Mouse (Mus musculus): ENCODE data around the gene Saa1. TPM values are rescaled to one million over a fixed set of nuclear protein-coding genes. Genes with fewer than 3 reads are reported as not detected.

Gene Saa1
- polyA plus RNA-seq, 1 experiment from 2014 or later: 0.25 TPM

- H3K36me3 ChIP-seq (ENCODE audit: control insufficient read depth, insufficient read depth): no peaks in the 10 kb centered on the region
- 68% methylated on average over 3 of the region's 3 CpGs for WGBS
- H3K9me3 ChIP-seq (replicated peaks; ENCODE audit: control insufficient read depth, low read length): no peaks in the 10 kb centered on the region
- no peak overlapping the region for H3K4me3 ChIP-seq (ENCODE audit: low read length)
- 0 out of 2 replicates have a peak, but pooled peaks cover 3% of the 10 kb centered on the region for H3K27me3 ChIP-seq (ENCODE audit: control insufficient read depth, insufficient read depth, low read length)
- no peak overlapping the region for H3K4me2 ChIP-seq (ENCODE audit: low read depth, low read length)
- H3K9ac ChIP-seq (ENCODE audit: low read length): no peak overlapping the region
- ATAC-seq (replicated peaks; ENCODE audit: extremely low read depth, insufficient read depth, low FRiP score): no peak
- no peak overlapping the region for H3K27ac ChIP-seq (ENCODE audit: low read length)
- no peaks in the 10 kb centered on the region for H3K4me1 ChIP-seq (ENCODE audit: control insufficient read depth, insufficient read depth, low read length)
These were observed 18.9 kb downstream of the Saa1 start for GRCm38 (mm10) chr7:46723849-46724248.

GRCm38 (mm10) chr7:46723354-46723753, 19.4 kb downstream of the Saa1 start:
- H3K4me3 ChIP-seq (ENCODE audit: low read length): no peak overlapping the region
- H3K27ac ChIP-seq (ENCODE audit: low read length): no peak overlapping the region
- 0 out of 2 replicates have a peak, but pooled peaks cover 3% of the 10 kb centered on the region for H3K27me3 ChIP-seq (ENCODE audit: control insufficient read depth, insufficient read depth, low read length)
- no peak overlapping the region for H3K9ac ChIP-seq (ENCODE audit: low read length)
- no peaks in the 10 kb centered on the region for H3K9me3 ChIP-seq (replicated peaks; ENCODE audit: control insufficient read depth, low read length)
- H3K4me2 ChIP-seq (ENCODE audit: low read depth, low read length): no peak overlapping the region
- WGBS: 88% methylated on average over 6 of the region's 6 CpGs
- H3K36me3 ChIP-seq (ENCODE audit: control insufficient read depth, insufficient read depth): no peaks in the 10 kb centered on the region
- ATAC-seq (replicated peaks; ENCODE audit: extremely low read depth, insufficient read depth, low FRiP score): no peak
- no peaks in the 10 kb centered on the region for H3K4me1 ChIP-seq (ENCODE audit: control insufficient read depth, insufficient read depth, low read length)

GRCm38 (mm10) chr7:46720460-46720859, 22.3 kb downstream of the Saa1 start:
- ATAC-seq (replicated peaks; ENCODE audit: extremely low read depth, insufficient read depth, low FRiP score): no peak
- Histone ChIP-seq H3K27ac (ENCODE audit: low read length) (no peak overlapping the region), H3K4me3 (ENCODE audit: low read length) (no peak overlapping the region), H3K4me1 (ENCODE audit: control insufficient read depth, insufficient read depth, low read length) (no peaks in the 10 kb centered on the region), H3K27me3 (ENCODE audit: control insufficient read depth, insufficient read depth, low read length) (peaks cover 3% of the 10 kb centered on the region; the same call in 1 of the 2 replicates), H3K9ac (ENCODE audit: low read length) (no peak overlapping the region), H3K36me3 (ENCODE audit: control insufficient read depth, insufficient read depth) (no peaks in the 10 kb centered on the region), H3K9me3 (replicated peaks; ENCODE audit: control insufficient read depth, low read length) (no peaks in the 10 kb centered on the region), H3K4me2 (ENCODE audit: low read depth, low read length) (no peak overlapping the region)
- WGBS: 60% methylated on average over 9 of the region's 9 CpGs

GRCm38 (mm10) chr7:46719526-46719925, 23.3 kb downstream of the Saa1 start:
- no peak for ATAC-seq (replicated peaks; ENCODE audit: extremely low read depth, insufficient read depth, low FRiP score)

GRCm38 (mm10) chr7:46718591-46719270, 24.0 kb downstream of the Saa1 start:
- Histone ChIP-seq H3K9ac (ENCODE audit: low read length) (no peak overlapping the region), H3K4me1 (ENCODE audit: control insufficient read depth, insufficient read depth, low read length) (no peaks in the 10 kb centered on the region), H3K9me3 (replicated peaks; ENCODE audit: control insufficient read depth, low read length) (no peaks in the 10 kb centered on the region), H3K36me3 (ENCODE audit: control insufficient read depth, insufficient read depth) (no peaks in the 10 kb centered on the region), H3K4me3 (ENCODE audit: low read length) (no peak overlapping the region), H3K4me2 (ENCODE audit: low read depth, low read length) (no peak overlapping the region), H3K27ac (ENCODE audit: low read length) (no peak overlapping the region), H3K27me3 (ENCODE audit: control insufficient read depth, insufficient read depth, low read length) (peaks cover 3% of the 10 kb centered on the region; the same call in 1 of the 2 replicates)
- 73% methylated on average over 7 of the region's 7 CpGs for WGBS
- ATAC-seq (replicated peaks; ENCODE audit: extremely low read depth, insufficient read depth, low FRiP score): no peak

More at GRCm38 (mm10) chr7:46719526-46719925, 23.3 kb downstream of the Saa1 start:
- Histone ChIP-seq H3K27ac (ENCODE audit: low read length) (no peak overlapping the region), H3K4me1 (ENCODE audit: control insufficient read depth, insufficient read depth, low read length) (no peaks in the 10 kb centered on the region), H3K27me3 (ENCODE audit: control insufficient read depth, insufficient read depth, low read length) (peaks cover 3% of the 10 kb centered on the region; the same call in 1 of the 2 replicates), H3K4me3 (ENCODE audit: low read length) (no peak overlapping the region), H3K4me2 (ENCODE audit: low read depth, low read length) (no peak overlapping the region), H3K36me3 (ENCODE audit: control insufficient read depth, insufficient read depth) (no peaks in the 10 kb centered on the region), H3K9ac (ENCODE audit: low read length) (no peak overlapping the region), H3K9me3 (replicated peaks; ENCODE audit: control insufficient read depth, low read length) (no peaks in the 10 kb centered on the region)
- 66% methylated on average over 7 of the region's 7 CpGs for WGBS

- H3K27ac ChIP-seq (ENCODE audit: low read length): no peak overlapping the region
- ATAC-seq (replicated peaks; ENCODE audit: extremely low read depth, insufficient read depth, low FRiP score): no peak
- H3K4me1 ChIP-seq (ENCODE audit: control insufficient read depth, insufficient read depth, low read length): no peaks in the 10 kb centered on the region
- H3K9ac ChIP-seq (ENCODE audit: low read length): no peak overlapping the region
- H3K27me3 ChIP-seq (ENCODE audit: control insufficient read depth, insufficient read depth, low read length): peaks cover 5% of the 10 kb centered on the region
- H3K4me2 ChIP-seq (ENCODE audit: low read depth, low read length): no peak overlapping the region
- no peaks in the 10 kb centered on the region for H3K9me3 ChIP-seq (replicated peaks; ENCODE audit: control insufficient read depth, low read length)
- WGBS: 30% methylated on average over 5 of the region's 5 CpGs
- no peak overlapping the region for H3K4me3 ChIP-seq (ENCODE audit: low read length)
- H3K36me3 ChIP-seq (ENCODE audit: control insufficient read depth, insufficient read depth): no peaks in the 10 kb centered on the region
These were observed 25.9 kb downstream of the Saa1 start for GRCm38 (mm10) chr7:46716897-46717296.

- Histone ChIP-seq H3K9ac (ENCODE audit: low read length) (no peak within 1 kb of the TSS), H3K36me3 (ENCODE audit: control insufficient read depth, insufficient read depth) (no peaks in the 10 kb centered on the region), H3K9me3 (replicated peaks; ENCODE audit: control insufficient read depth, low read length) (no peaks in the 10 kb centered on the region), H3K4me1 (ENCODE audit: control insufficient read depth, insufficient read depth, low read length) (no peaks in the 10 kb centered on the region), H3K4me3 (ENCODE audit: low read length) (no peak within 1 kb of the TSS), H3K27ac (ENCODE audit: low read length) (no peak within 1 kb of the TSS), H3K27me3 (ENCODE audit: control insufficient read depth, insufficient read depth, low read length) (peaks cover 5% of the 10 kb centered on the region), H3K4me2 (ENCODE audit: low read depth, low read length) (no peak within 1 kb of the TSS)
- 73% methylated on average over 5 of the region's 5 CpGs for WGBS
- ATAC-seq (replicated peaks; ENCODE audit: extremely low read depth, insufficient read depth, low FRiP score): no peak
These were observed 27.2 kb downstream of the Saa1 start, which contains the start of gene Saa3 for GRCm38 (mm10) chr7:46715600-46715999. Gene Saa3, minus strand, starts transcription at chr7:46715700.

GRCm38 (mm10) chr7:46714518-46714917, 28.3 kb downstream of the Saa1 start:
- Histone ChIP-seq H3K4me3 (ENCODE audit: low read length) (no peak overlapping the region), H3K27ac (ENCODE audit: low read length) (no peak overlapping the region), H3K4me1 (ENCODE audit: control insufficient read depth, insufficient read depth, low read length) (peaks cover 3% of the 10 kb centered on the region), H3K9ac (ENCODE audit: low read length) (no peak overlapping the region), H3K9me3 (replicated peaks; ENCODE audit: control insufficient read depth, low read length) (no peaks in the 10 kb centered on the region), H3K27me3 (ENCODE audit: control insufficient read depth, insufficient read depth, low read length) (peaks cover 5% of the 10 kb centered on the region), H3K36me3 (ENCODE audit: control insufficient read depth, insufficient read depth) (no peaks in the 10 kb centered on the region), H3K4me2 (ENCODE audit: low read depth, low read length) (no peak overlapping the region)
- ATAC-seq (replicated peaks; ENCODE audit: extremely low read depth, insufficient read depth, low FRiP score): no peak
- 30% methylated on average over 6 of the region's 6 CpGs for WGBS

GRCm38 (mm10) chr7:46712250-46712649, 30.5 kb downstream of the Saa1 start:
- no peak for ATAC-seq (replicated peaks; ENCODE audit: extremely low read depth, insufficient read depth, low FRiP score)
- Histone ChIP-seq H3K36me3 (ENCODE audit: control insufficient read depth, insufficient read depth) (no peaks in the 10 kb centered on the region), H3K4me3 (ENCODE audit: low read length) (no peak overlapping the region), H3K4me2 (ENCODE audit: low read depth, low read length) (no peak overlapping the region), H3K9me3 (replicated peaks; ENCODE audit: control insufficient read depth, low read length) (no peaks in the 10 kb centered on the region), H3K4me1 (ENCODE audit: control insufficient read depth, insufficient read depth, low read length) (peaks cover 9% of the 10 kb centered on the region), H3K27me3 (ENCODE audit: control insufficient read depth, insufficient read depth, low read length) (peaks cover 2% of the 10 kb centered on the region), H3K9ac (ENCODE audit: low read length) (no peak overlapping the region), H3K27ac (ENCODE audit: low read length) (no peak overlapping the region)
- WGBS: 48% methylated on average over 6 of the region's 6 CpGs
